Mouse (Mus musculus): Measurements from ENCODE around the gene Dao.

Gene Dao

GRCm38 (mm10) chr5:114003542-114003941 is at the start of gene Dao:
TSS of gene Dao (plus strand) at chr5:114003703.
- no peak for DNase-seq (ENCODE audit: low read depth, low spot score)
- Histone ChIP-seq H3K27me3 (ENCODE audit: control insufficient read depth, insufficient read depth, low read length, poor library complexity, severe bottlenecking) (no peaks in the 10 kb centered on the region), H3K36me3 (ENCODE audit: control insufficient read depth, insufficient read depth, low read length, poor library complexity, severe bottlenecking) (no peaks in the 10 kb centered on the region)

DNA sequence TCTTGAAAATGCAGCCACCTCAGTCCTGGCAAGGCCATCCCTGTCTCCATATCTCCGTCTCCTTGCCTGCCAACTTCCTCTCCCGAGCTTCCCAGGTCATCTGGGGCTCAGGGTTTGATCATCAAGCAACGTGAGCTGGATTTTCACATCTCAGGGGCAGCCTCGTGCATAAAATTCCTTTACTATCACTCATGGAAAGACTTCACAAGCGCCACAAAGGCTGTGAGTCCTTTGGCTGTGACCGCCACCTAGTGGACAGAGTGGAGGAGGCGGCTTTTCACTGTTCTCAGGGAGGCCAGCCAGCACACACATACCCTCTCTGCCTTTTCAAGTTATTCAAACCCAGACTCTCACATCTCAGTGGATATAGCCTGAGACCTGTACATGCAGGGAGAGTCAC is 49.1 kb upstream of the Dao start:
- Histone ChIP-seq H3K36me3 (ENCODE audit: control insufficient read depth, insufficient read depth, low read length, poor library complexity, severe bottlenecking) (peaks cover 18% of the 10 kb centered on the region), H3K27me3 (ENCODE audit: control insufficient read depth, insufficient read depth, low read length, poor library complexity, severe bottlenecking) (no peaks in the 10 kb centered on the region)
- peak; percentile 77 for DNase-seq (ENCODE audit: low read depth, low spot score)

DNA sequence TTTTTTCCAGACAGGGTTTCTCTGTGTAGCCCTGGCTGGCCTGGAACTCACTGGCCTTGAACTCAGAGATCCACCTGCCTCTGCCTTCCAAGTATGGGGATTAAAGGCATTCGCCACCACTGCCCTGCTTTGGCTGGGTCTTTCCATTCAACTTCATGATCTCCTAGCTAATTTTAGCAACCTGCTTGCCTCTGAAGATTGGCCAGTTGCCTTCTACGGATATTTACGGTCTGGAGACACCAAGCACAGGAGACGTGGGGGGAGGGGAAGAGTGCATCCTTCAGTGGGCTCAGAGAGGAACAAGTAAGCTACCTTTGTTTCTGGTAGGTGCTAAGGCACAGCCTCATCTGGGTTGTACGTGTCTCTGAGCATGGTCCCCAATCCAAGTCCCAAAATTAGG is 48.2 kb upstream of the Dao start:
- Histone ChIP-seq H3K27me3 (ENCODE audit: control insufficient read depth, insufficient read depth, low read length, poor library complexity, severe bottlenecking) (no peaks in the 10 kb centered on the region), H3K36me3 (ENCODE audit: control insufficient read depth, insufficient read depth, low read length, poor library complexity, severe bottlenecking) (peaks cover 17% of the 10 kb centered on the region)
- no peak for DNase-seq (ENCODE audit: low read depth, low spot score)

- no peaks in the 10 kb centered on the region for H3K27me3 ChIP-seq (ENCODE audit: control insufficient read depth, insufficient read depth, low read length, poor library complexity, severe bottlenecking)
- peaks cover 14% of the 10 kb centered on the region for H3K36me3 ChIP-seq (ENCODE audit: control insufficient read depth, insufficient read depth, low read length, poor library complexity, severe bottlenecking)
- no peak for DNase-seq (ENCODE audit: low read depth, low spot score)
These were observed 47.8 kb upstream of the Dao start for GRCm38 (mm10) chr5:113955691-113956090.

GRCm38 (mm10) chr5:113956510-113956909 is 47.0 kb upstream of the Dao start:
- peak; percentile 90 for DNase-seq (ENCODE audit: low read depth, low spot score)
- H3K27me3 ChIP-seq (ENCODE audit: control insufficient read depth, insufficient read depth, low read length, poor library complexity, severe bottlenecking): no peaks in the 10 kb centered on the region

GRCm38 (mm10) chr5:113959039-113959438 is 44.5 kb upstream of the Dao start:
- H3K27me3 ChIP-seq (ENCODE audit: control insufficient read depth, insufficient read depth, low read length, poor library complexity, severe bottlenecking): no peaks in the 10 kb centered on the region
- peaks cover 14% of the 10 kb centered on the region; the same call in 1 of the 2 replicates for H3K36me3 ChIP-seq (ENCODE audit: control insufficient read depth, insufficient read depth, low read length, poor library complexity, severe bottlenecking)
- no peak for DNase-seq (ENCODE audit: low read depth, low spot score)

More at GRCm38 (mm10) chr5:113956510-113956909, 47.0 kb upstream of the Dao start:
- H3K36me3 ChIP-seq (ENCODE audit: control insufficient read depth, insufficient read depth, low read length, poor library complexity, severe bottlenecking): peaks cover 14% of the 10 kb centered on the region

- H3K36me3 ChIP-seq (ENCODE audit: control insufficient read depth, insufficient read depth, low read length, poor library complexity, severe bottlenecking): peaks cover 15% of the 10 kb centered on the region; the same call in 1 of the 2 replicates
- no peaks in the 10 kb centered on the region for H3K27me3 ChIP-seq (ENCODE audit: control insufficient read depth, insufficient read depth, low read length, poor library complexity, severe bottlenecking)
- DNase-seq (ENCODE audit: low read depth, low spot score): no peak
These were observed 43.1 kb upstream of the Dao start for GRCm38 (mm10) chr5:113960416-113960815.

- Histone ChIP-seq H3K36me3 (ENCODE audit: control insufficient read depth, insufficient read depth, low read length, poor library complexity, severe bottlenecking) (peaks cover 15% of the 10 kb centered on the region), H3K27me3 (ENCODE audit: control insufficient read depth, insufficient read depth, low read length, poor library complexity, severe bottlenecking) (no peaks in the 10 kb centered on the region)
- DNase-seq (ENCODE audit: low read depth, low spot score): no peak
These were observed 41.7 kb upstream of the Dao start for GRCm38 (mm10) chr5:113961776-113962175.

DNA sequence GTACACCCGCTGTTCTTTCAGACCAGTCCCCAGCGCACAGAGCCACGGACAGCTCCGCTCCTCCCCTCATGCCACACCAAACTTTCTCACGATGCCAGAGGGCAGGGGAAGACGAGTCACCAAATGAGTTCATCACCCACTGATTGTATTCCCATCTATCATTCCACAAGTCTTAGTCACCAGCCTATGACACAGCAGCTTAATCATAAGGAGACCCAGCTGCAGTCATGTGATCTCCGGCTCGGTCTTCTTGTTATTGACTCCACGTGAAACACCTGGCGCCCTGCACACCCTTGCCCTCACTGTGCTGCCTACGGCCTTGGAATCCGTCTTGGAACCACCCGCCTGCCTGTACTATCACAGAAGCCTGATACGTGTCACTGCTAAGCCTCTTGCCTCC is 38.5 kb upstream of the Dao start:
- Histone ChIP-seq H3K36me3 (ENCODE audit: control insufficient read depth, insufficient read depth, low read length, poor library complexity, severe bottlenecking) (peaks cover 18% of the 10 kb centered on the region), H3K27me3 (ENCODE audit: control insufficient read depth, insufficient read depth, low read length, poor library complexity, severe bottlenecking) (no peaks in the 10 kb centered on the region)
- no peak for DNase-seq (ENCODE audit: low read depth, low spot score)

- Histone ChIP-seq H3K36me3 (ENCODE audit: control insufficient read depth, insufficient read depth, low read length, poor library complexity, severe bottlenecking) (peaks cover 18% of the 10 kb centered on the region), H3K27me3 (ENCODE audit: control insufficient read depth, insufficient read depth, low read length, poor library complexity, severe bottlenecking) (no peaks in the 10 kb centered on the region)
- no peak for DNase-seq (ENCODE audit: low read depth, low spot score)
These were observed 37.8 kb upstream of the Dao start for GRCm38 (mm10) chr5:113965659-113966185.

DNA sequence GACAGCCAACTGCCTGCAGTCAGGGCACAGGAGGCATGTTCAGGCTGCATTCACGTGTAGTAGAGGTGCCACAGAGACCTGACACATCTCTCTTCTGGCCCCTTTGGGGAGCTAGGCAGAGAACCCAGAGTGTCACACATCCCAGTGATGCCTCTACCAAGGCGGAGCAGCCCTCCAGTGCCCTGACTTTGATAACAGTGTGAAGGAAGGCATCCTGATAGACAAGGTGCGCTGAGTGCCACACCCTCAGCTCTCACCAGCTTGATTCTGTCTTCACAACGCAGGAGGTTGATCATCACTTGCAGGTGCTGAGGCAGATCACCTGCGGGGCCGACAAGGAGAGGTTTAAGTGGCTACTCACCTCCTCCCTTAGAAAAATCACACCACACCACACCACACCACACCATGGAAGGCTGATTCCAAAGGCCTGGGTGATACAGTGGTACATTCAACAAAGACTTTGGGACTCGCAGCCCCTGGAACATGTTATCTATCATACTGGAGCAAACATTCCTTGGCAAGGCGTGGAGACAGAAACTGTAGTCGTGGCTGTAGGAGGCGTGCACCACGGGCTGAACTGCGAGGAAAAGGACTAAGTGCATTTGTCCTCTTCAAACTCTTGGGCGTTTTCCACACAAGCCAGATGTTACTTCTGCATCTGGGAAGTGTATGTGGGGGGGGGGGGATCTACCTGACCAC is 36.9 kb upstream of the Dao start:
- no peak for DNase-seq (ENCODE audit: low read depth, low spot score)
- Histone ChIP-seq H3K36me3 (ENCODE audit: control insufficient read depth, insufficient read depth, low read length, poor library complexity, severe bottlenecking) (peaks cover 18% of the 10 kb centered on the region), H3K27me3 (ENCODE audit: control insufficient read depth, insufficient read depth, low read length, poor library complexity, severe bottlenecking) (no peaks in the 10 kb centered on the region)

- no peak for DNase-seq (ENCODE audit: low read depth, low spot score)
- Histone ChIP-seq H3K27me3 (ENCODE audit: control insufficient read depth, insufficient read depth, low read length, poor library complexity, severe bottlenecking) (no peaks in the 10 kb centered on the region), H3K36me3 (ENCODE audit: control insufficient read depth, insufficient read depth, low read length, poor library complexity, severe bottlenecking) (peaks cover 16% of the 10 kb centered on the region)
These were observed 35.1 kb upstream of the Dao start for GRCm38 (mm10) chr5:113968371-113968770.

- Histone ChIP-seq H3K27me3 (ENCODE audit: control insufficient read depth, insufficient read depth, low read length, poor library complexity, severe bottlenecking) (no peaks in the 10 kb centered on the region), H3K36me3 (ENCODE audit: control insufficient read depth, insufficient read depth, low read length, poor library complexity, severe bottlenecking) (peaks cover 9% of the 10 kb centered on the region)
- DNase-seq (ENCODE audit: low read depth, low spot score): no peak
These were observed 32.0 kb upstream of the Dao start for GRCm38 (mm10) chr5:113971434-113971960.

- H3K27me3 ChIP-seq (ENCODE audit: control insufficient read depth, insufficient read depth, low read length, poor library complexity, severe bottlenecking): no peaks in the 10 kb centered on the region
- DNase-seq (ENCODE audit: low read depth, low spot score): no peak
- H3K36me3 ChIP-seq (ENCODE audit: control insufficient read depth, insufficient read depth, low read length, poor library complexity, severe bottlenecking): peaks cover 7% of the 10 kb centered on the region
These were observed 30.7 kb upstream of the Dao start for GRCm38 (mm10) chr5:113972589-113973515.

- H3K36me3 ChIP-seq (ENCODE audit: control insufficient read depth, insufficient read depth, low read length, poor library complexity, severe bottlenecking): peaks cover 6% of the 10 kb centered on the region
- no peak for DNase-seq (ENCODE audit: low read depth, low spot score)
These were observed 29.7 kb upstream of the Dao start for GRCm38 (mm10) chr5:113973790-113974189.

More at GRCm38 (mm10) chr5:113973790-113974189, 29.7 kb upstream of the Dao start:
- H3K27me3 ChIP-seq (ENCODE audit: control insufficient read depth, insufficient read depth, low read length, poor library complexity, severe bottlenecking): no peaks in the 10 kb centered on the region

Measured in splenic B cell, adult 2 months (primary cell).